Mouse (Mus musculus): ENCODE data around the gene Aqp3.

Aqp3 gene

DNA sequence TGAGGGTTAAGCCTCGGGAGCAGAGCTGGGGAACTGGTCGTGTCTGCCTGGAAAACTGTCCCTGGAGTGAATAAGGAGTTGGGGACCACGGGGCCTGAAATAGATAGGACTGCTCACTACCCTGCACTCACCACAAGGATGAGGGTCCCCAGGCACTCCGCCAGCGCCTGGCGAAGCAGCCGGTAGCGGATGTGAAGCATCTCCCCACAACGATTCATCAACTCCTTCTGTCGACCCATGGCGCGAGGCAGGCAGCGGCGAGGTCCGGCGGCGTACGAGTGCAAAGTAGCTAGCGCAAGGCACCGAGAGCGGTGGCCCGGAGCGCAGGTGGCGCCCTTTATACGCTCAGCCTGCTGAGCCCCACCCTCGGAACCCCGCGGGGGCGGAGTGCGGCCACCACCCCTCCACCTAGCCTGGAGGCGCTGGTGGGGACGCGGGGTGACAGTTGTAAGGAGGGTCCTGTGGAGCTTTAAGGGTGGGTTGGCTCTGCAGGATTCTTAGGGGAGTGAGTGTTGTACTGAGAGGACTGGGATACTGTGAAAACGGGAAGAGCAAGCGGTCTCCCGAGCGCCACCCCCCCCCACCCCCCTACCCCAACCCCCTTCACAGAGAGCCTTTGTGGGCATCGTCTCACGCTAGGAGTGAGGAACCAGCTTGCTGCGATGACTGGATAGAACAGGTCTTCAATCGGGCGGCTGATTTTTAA, at the start of gene Aqp3:
TSS of gene Aqp3 (minus strand) at position 313 of the 706 bp plus-strand sequence.
- no peak for DNase-seq (ENCODE audit: low read depth, low spot score)

DNA sequence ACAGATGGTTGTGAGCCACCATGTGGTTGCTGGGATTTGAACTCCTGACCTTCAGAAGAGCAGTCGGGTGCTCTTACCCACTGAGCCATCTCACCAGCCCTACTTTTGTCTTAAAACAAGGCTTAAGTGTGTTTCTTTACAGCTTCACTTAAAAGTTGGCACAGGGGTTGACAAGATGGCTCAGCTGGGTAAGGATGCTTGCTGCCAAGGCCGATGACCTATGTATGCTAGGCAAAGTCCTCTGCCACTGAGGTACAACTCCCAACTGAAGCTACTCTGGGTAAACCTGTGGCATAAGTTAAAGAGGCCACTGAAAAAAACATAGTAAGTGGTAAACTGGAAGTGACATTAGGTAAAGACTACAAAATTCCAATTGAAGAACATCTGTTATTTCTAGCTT, 44.6 kb upstream of the Aqp3 start:
- DNase-seq (ENCODE audit: low read depth, low spot score) = no peak

DNA sequence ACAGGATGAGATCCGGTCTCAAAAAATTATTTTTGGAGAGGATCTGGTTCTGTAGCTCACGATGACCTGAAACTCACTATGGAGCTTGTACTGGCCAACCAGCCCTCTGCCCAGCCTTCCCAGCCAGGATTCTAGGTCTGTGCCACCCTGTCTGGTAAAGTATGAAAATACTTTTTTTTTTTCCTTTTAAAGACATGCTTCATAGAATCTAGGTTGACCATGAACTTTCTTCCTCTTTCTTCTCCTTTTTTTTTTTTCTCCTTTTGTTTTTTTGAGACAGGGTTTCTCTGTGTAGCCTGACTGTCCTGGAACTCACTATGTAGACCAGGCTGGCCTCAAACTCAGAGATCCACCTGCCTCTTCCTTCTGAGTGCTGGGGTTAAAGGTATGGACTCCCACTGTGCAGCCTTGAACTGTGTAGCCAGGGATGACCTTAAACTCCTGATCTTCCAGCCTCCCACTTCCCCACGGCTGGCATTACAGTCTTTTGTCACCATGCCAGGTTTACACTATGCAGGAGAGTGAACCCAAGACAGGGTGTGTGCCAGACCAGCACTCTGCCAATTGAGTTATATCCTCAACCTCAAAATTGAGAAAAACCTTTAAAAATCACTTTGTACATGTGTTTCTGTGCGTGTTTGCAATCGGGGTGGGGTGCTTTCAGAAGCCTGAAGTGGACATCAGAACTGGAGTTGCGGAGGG, 42.3 kb upstream of the Aqp3 start:
- DNase-seq (ENCODE audit: low read depth, low spot score) = no peak

DNA sequence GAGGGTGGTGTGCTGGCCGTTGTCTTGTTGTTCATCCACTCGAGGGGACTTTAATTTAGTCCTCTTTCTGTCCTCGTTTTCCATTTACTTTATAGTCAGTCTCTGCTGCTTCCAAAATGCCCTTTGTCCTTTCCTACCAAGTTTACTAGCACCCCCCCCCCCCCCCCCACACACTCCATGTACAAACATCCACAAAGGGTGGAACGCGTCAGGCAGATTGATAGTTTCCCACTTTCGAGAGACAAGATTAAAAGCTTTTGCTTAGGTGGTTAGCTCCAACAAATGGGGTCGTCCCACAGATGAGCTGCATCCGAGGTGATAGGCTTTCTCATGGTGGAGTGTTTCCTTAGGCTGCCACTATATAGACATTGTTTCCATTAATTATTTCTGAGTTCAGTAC, 38.8 kb upstream of the Aqp3 start:
- no peak for DNase-seq (ENCODE audit: low read depth, low spot score)

GRCm38 (mm10) chr4:41136454-41136805, 38.4 kb upstream of the Aqp3 start:
- DNase-seq (ENCODE audit: low read depth, low spot score) = no peak

GRCm38 (mm10) chr4:41135711-41136453, 37.9 kb upstream of the Aqp3 start, which contains the start of gene Ube2r2:
Gene Ube2r2, plus strand, starts transcription at chr4:41135743.
- DNase-seq (ENCODE audit: low read depth, low spot score) = no peak

DNA sequence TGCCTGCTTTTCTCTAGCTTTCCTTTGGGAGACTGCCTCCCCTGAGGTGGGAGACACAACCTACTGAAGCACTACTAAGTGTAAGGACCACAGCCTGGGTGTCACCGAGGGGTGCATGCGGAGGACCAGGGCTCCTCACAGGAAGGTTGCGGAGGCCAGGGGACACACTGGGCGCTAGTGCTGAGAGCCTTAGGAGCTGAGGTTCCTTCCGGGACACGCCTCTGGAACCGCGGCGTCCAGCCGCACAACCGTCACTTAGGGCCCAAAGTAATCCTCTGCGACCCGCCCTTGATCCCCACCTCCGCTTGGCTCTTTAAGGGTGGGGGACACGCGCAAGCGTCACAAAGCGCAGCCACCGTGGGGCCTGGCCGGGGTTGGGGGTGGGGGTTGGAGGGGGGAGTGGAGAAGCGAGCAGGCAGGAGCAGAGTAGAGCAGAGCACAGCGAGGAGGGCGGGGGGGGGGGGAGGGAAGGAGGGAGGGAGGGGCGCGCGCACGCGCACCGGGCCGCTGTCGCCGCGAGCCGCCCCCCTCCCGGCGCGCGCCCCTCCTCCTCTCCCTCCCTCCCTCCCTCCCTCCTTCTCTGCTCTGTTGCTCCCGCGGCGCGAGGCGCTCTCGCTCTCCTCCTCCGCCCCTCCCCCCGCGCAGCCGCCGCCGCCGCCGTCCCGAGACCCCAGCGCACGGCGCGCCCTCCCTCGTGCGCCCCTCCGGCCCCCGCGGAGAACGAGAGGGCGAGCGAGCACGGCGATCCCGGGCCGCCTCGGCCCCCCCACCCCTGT, 37.1 kb upstream of the Aqp3 start:
- peak; percentile 60 for DNase-seq (ENCODE audit: low read depth, low spot score)

- DNase-seq (ENCODE audit: low read depth, low spot score) = peak; percentile 56
Measured at GRCm38 (mm10) chr4:41133529-41134291, 35.7 kb upstream of the Aqp3 start.

DNA sequence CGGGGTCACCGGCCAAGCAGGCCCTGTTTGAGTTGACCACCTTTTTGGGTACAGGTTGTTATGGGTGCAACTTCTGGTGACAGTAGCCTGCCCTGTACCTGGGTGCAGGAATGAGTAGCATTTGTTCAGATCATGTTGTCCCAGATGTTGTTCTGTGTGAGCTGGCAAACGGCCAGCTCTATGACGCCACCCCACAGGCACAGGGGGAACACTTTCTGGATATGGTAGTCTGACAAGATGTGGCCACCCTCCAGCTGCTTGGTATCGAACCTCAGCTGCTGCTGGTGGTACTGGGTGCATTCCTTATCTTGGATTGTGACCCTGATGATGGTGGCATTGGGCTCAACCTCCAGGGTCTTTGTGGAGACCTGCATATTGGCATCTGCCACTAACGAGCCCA, 34.5 kb upstream of the Aqp3 start:
- DNase-seq (ENCODE audit: low read depth, low spot score) = no peak

DNA sequence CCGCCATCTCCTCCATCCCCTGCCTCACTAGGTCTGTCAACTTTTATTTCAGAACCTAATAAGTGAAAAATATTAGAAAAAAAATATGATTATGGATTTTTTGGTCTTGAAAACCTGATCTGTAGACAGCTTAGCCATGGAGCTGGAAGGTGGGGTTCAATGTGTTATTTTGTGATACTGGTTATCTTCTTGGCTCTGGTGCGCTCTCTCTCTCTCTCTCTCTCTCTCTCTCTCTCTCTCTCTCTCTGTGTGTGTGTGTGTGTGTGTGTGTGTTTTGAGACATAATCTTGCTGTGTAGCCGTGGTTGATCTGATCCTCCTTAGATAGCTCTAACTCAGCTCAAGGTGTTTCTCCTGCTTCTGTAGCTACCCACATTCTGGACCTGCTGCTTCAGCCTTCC, 31.9 kb upstream of the Aqp3 start:
- peak; percentile 75 for DNase-seq (ENCODE audit: low read depth, low spot score)

GRCm38 (mm10) chr4:41129406-41129805, 31.4 kb upstream of the Aqp3 start:
- peak; percentile 86 for DNase-seq (ENCODE audit: low read depth, low spot score)

DNA sequence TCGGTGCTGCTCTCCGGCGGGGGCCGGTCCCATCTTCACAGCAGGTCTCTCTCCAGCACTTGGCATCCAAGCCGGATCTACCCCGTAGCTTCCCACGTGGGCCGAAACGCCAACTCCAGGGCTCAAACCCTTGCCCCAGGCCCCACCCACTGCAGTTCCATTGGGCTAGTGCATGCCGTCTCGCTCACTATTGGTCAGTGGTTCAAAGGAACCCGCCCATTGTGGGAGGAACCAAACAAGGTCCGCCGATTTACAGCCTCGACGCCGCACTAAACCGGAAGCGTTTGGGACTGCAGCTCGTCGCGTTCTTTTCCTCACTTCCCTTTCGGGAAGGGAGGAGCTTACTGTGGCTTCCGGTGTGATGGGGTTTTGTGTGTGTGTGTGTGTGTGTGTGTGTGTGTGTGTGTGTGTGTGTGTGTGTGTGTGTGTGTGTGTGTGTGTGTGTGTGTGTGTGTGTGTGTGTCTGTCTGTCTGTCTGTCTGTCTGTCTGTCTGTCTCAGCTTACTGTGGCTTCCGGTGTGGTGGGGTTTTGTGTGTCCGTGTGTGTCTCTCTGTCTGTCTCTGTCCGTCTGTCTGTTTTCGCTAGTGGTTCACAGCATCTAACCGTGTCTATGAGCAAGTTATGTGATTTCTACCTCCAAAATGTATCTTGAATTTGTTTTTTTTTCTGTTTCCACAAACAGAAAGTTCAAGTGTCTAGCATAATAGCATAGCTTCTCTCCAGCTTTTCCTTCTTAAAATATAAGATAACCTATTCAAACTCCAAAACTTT, 26.4 kb upstream of the Aqp3 start, which contains the start of gene Nol6:
TSS of gene Nol6 (minus strand) at position 276 of the 772 bp plus-strand sequence.
- DNase-seq (ENCODE audit: low read depth, low spot score) = peak; percentile 98

DNA sequence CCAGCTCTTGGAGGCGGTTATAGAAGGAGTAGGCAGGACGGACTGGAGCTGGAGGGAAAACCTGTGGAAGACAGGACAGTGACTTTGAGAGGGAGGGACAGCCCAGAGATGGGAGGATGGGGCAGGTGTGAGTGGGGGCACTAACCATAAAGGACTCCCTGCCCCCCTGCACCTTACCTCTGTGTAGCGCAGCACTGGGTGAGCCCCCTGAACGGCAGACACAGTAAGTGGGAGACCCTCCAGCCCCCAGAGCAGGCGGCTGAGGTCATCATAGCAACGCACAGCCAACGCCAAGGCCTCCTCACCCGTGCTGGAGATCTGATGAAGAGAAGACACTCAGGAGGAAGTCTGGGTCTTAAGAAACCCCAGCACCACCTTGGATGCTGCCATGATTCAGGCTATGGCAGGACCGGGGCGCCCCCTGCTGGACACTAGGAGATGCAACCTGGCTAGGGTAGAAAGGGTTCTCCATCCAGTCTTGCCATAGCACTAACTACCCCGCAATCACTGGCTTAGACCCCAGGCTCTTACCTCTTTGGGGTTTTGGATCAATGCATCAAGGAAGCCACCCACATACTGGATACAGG, 20.8 kb upstream of the Aqp3 start:
- peak; percentile 66 for DNase-seq (ENCODE audit: low read depth, low spot score)

DNA sequence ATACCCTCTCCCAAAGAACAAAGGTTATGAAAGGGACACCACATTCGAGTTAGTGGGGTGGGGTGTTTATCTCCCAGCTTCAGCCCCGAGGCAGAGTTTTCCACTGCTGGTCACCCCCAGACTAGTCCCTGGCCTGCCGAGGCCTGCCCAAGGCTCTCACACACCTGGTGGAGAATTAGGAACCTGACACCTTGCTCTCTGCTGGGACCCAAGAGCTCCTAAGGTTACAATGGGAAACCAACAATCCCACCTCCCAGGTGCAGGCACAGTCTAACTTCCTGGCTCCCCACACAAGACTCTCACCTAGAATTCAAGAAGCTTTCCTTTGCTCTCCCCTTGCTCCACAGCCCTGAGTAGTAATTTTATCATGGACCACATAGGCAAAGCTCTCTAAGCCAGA, 18.8 kb upstream of the Aqp3 start:
- DNase-seq (ENCODE audit: low read depth, low spot score) = no peak

- no peak for DNase-seq (ENCODE audit: low read depth, low spot score)
Measured at GRCm38 (mm10) chr4:41115793-41116192, 17.8 kb upstream of the Aqp3 start.

GRCm38 (mm10) chr4:41115074-41115473, 17.1 kb upstream of the Aqp3 start:
- no peak for DNase-seq (ENCODE audit: low read depth, low spot score)

GRCm38 (mm10) chr4:41114358-41115070, 16.5 kb upstream of the Aqp3 start:
- DNase-seq (ENCODE audit: low read depth, low spot score) = no peak

- no peak for DNase-seq (ENCODE audit: low read depth, low spot score)
Measured at GRCm38 (mm10) chr4:41108717-41109425, 10.9 kb upstream of the Aqp3 start.

DNA sequence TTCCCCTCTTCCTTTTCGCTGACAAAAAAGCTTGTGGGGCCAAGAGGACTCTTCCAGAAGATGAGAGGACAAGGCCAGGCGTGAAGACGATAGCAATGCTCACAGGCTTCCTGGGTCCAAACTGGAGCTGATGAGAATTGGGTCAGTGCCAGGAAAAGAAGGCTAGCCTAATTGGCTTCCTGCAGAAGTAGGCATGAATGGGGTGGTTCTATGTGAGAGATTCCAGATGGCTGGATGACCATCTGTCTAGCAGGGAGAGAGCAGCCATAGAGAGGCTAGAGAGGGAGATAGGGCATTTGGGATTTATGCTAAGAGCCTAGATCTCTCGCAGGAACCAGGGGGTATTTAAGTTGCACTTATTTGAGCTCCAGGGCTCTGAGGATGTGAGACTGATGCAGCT, 9.5 kb upstream of the Aqp3 start:
- DNase-seq (ENCODE audit: low read depth, low spot score) = no peak
